8 mouse cellular contexts compared by ENCODE assay signal in genomic region chr10:81560719-81561459, GRCm38 (mm10). TPM values are rescaled to one million over a fixed set of nuclear protein-coding genes. Genes with fewer than 3 reads are reported as not detected.
DNase-seq lines count a peak whose midpoint lies in the region; ATAC-seq lines count a peak whose summit lies in the region.

No protein-coding gene starts in this region.

- ATAC-seq in granulocyte monocyte progenitor cell, adult 5-6 weeks (replicated peaks; ENCODE audit: poor library complexity, severe bottlenecking) = peak; percentile 57
- ATAC-seq in kidney, embryonic 16.5 days (ENCODE audit: low FRiP score, low TSS enrichment) = peak; percentile 24

- peak overlapping the region; percentile 96 for H3K27ac ChIP-seq in kidney, embryonic 16.5 days (ENCODE audit: low read length)

- peak overlapping the region; percentile 99 for H3K9ac ChIP-seq in kidney, embryonic 16.5 days (replicated peaks; ENCODE audit: low read length)

- peaks cover 19% of the 10 kb centered on the region for H3K36me3 ChIP-seq in kidney, embryonic 16.5 days (ENCODE audit: insufficient read depth, low read length)

- 0 out of 2 replicates have a peak, but pooled peaks cover under 1% of the 10 kb centered on the region for H3K27me3 ChIP-seq in kidney, embryonic 16.5 days (ENCODE audit: insufficient read depth, low read length)

- peaks cover 53% of the 10 kb centered on the region for H3K4me1 ChIP-seq in kidney, embryonic 16.5 days (ENCODE audit: insufficient read depth, low read length)

- 6% methylated on average over 16 of the region's 16 CpGs for WGBS in kidney, embryonic 16.5 days

- peak overlapping the region; percentile 95 for H3K4me2 ChIP-seq in kidney, embryonic 16.5 days (replicated peaks; ENCODE audit: low read depth, low read length)

- H3K4me3 ChIP-seq in kidney, embryonic 16.5 days (ENCODE audit: low read length) = peak overlapping the region; percentile 89

- DNase-seq in CD4-positive, CD25-positive, alpha-beta regulatory T cell, adult 2 months (ENCODE audit: low read depth, low spot score) = peak; percentile 94
- DNase-seq in ZHBTc4 (ENCODE audit: low read depth, low spot score) = peak; percentile 74
- DNase-seq in lung, postnatal 4 days = peak; percentile 65 to 77
- DNase-seq in spleen, postnatal 10 days (ENCODE audit: low spot score in 2 of 2) = peak; percentile 50 to 76
- DNase-seq in gastrocnemius, postnatal 14 days = no peak
- DNase-seq in gastrocnemius, postnatal 4 days (ENCODE audit: low spot score in 2 of 2) = no peak

- H3K9me3 ChIP-seq in kidney, embryonic 16.5 days (ENCODE audit: low read length) = no peaks in the 10 kb centered on the region

- intact Hi-C loops in gastrocnemius, postnatal 14 days (cut with DNase I; ENCODE audit: low total_unique reads) = no loop called here

RNA-seq across cellular contexts. Expression of gene Aes, which starts 1.6 kb away (rescaled TPM):
- 216 and 220 TPM in 2 replicates for total RNA-seq in granulocyte monocyte progenitor cell, adult 5-6 weeks (2014; fragmentation: Nextera tagmentation)
- total RNA-seq in granulocyte monocyte progenitor cell, adult 5-6 weeks (2017) = 151 and 250 TPM in 2 replicates
- polyA plus RNA-seq in kidney, embryonic 16.5 days (2015; fragmentation: Nextera tagmentation; extraction: Ambion mirVana) = 322 and 487 TPM in 2 replicates
- 100 to 1,000 TPM; 660 to 698 TPM for total RNA-seq in gastrocnemius, postnatal 14 days (2021)
- total RNA-seq in gastrocnemius, postnatal 4 days (2021) = 100 to 1,000 TPM; 537 to 620 TPM

RNA-seq across cellular contexts. Expression of gene Tle2, which starts 13.5 kb away (rescaled TPM):
- total RNA-seq in granulocyte monocyte progenitor cell, adult 5-6 weeks (2014; fragmentation: Nextera tagmentation) = 4.4 and 5.0 TPM in 2 replicates
- total RNA-seq in granulocyte monocyte progenitor cell, adult 5-6 weeks (2017) = 0.17 and 2.4 TPM in 2 replicates
- polyA plus RNA-seq in kidney, embryonic 16.5 days (2015; fragmentation: Nextera tagmentation; extraction: Ambion mirVana) = 41.0 and 52.0 TPM in 2 replicates
- 1 to 10 TPM; 4.3 to 4.4 TPM for total RNA-seq in gastrocnemius, postnatal 14 days (2021)
- 10 to 100 TPM in 1 of 2 experiments, 1 to 10 TPM in 1; 7.8 to 10.5 TPM for total RNA-seq in gastrocnemius, postnatal 4 days (2021)

RNA-seq across cellular contexts. Expression of gene Gna11, which starts 15.9 kb away (rescaled TPM):
- 17.0 and 25.7 TPM in 2 replicates for total RNA-seq in granulocyte monocyte progenitor cell, adult 5-6 weeks (2014; fragmentation: Nextera tagmentation)
- total RNA-seq in granulocyte monocyte progenitor cell, adult 5-6 weeks (2017) = 4.9 and 6.4 TPM in 2 replicates
- polyA plus RNA-seq in kidney, embryonic 16.5 days (2015; fragmentation: Nextera tagmentation; extraction: Ambion mirVana) = 92.3 and 92.7 TPM in 2 replicates
- 10 to 100 TPM; 31.6 to 34.6 TPM for total RNA-seq in gastrocnemius, postnatal 14 days (2021)
- 10 to 100 TPM; 56.8 to 59.5 TPM for total RNA-seq in gastrocnemius, postnatal 4 days (2021)

RNA-seq across cellular contexts. Expression of gene Gna15, which starts 36.9 kb away (rescaled TPM):
- total RNA-seq in granulocyte monocyte progenitor cell, adult 5-6 weeks (2014; fragmentation: Nextera tagmentation) = 30.0 and 31.7 TPM in 2 replicates
- total RNA-seq in granulocyte monocyte progenitor cell, adult 5-6 weeks (2017) = 23.8 and 34.6 TPM in 2 replicates
- polyA plus RNA-seq in kidney, embryonic 16.5 days (2015; fragmentation: Nextera tagmentation; extraction: Ambion mirVana) = 0.70 and 0.98 TPM in 2 replicates
- 1 to 10 TPM in 1 of 2 experiments, under 1 TPM in 1; 0.60 to 1.2 TPM for total RNA-seq in gastrocnemius, postnatal 14 days (2021)
- 1 to 10 TPM; 1.1 to 1.8 TPM for total RNA-seq in gastrocnemius, postnatal 4 days (2021)

RNA-seq across cellular contexts. Expression of gene Tle6, which starts 40.0 kb away (rescaled TPM):
- total RNA-seq in granulocyte monocyte progenitor cell, adult 5-6 weeks (2014; fragmentation: Nextera tagmentation) = 22.2 and 26.0 TPM in 2 replicates
- total RNA-seq in granulocyte monocyte progenitor cell, adult 5-6 weeks (2017) = 4.9 and 7.9 TPM in 2 replicates
- polyA plus RNA-seq in kidney, embryonic 16.5 days (2015; fragmentation: Nextera tagmentation; extraction: Ambion mirVana) = 18.5 and 22.8 TPM in 2 replicates
- total RNA-seq in gastrocnemius, postnatal 14 days (2021) = 1 to 10 TPM; 2.4 to 4.4 TPM
- 1 to 10 TPM; 5.2 to 6.6 TPM for total RNA-seq in gastrocnemius, postnatal 4 days (2021)

Comparison
In these comparisons a context has a peak if more than half of its experiments do, and no peak if none do; other contexts are left out.
1. DNase-seq: peak in CD4-positive, CD25-positive, alpha-beta regulatory T cell, adult 2 months (single experiment), ZHBTc4 (single experiment), lung, postnatal 4 days (2 of 2) and spleen, postnatal 10 days (2 of 2); none in gastrocnemius, postnatal 14 days (single experiment) and gastrocnemius, postnatal 4 days (0 of 2).